Mouse (Mus musculus) embryonic facial prominence, embryonic 15.5 days (tissue): ENCODE data around the gene Pxmp4. TPM values are rescaled to one million over a fixed set of nuclear protein-coding genes. Genes with fewer than 3 reads are reported as not detected.

Experiments used
- ATAC-seq: fragments of 200-750 bp; cut with Nextera tagmentation; 2 replicates; pipeline ENCODE4 v1.8.0; 2017; ENCODE audit warnings: low read depth, moderate TSS enrichment; ENCODE audit not compliant: insufficient number of reproducible peaks, low FRiP score, low TSS enrichment
- H3K27ac ChIP-seq: fragments of 300-500 bp; sonication (generic); replicated peaks from 2 replicates; pipeline ENCODE4 v1.5.1; 2015; ENCODE audit warnings: mild to moderate bottlenecking, inconsistent platforms
- H3K27me3 ChIP-seq: fragments of 300-500 bp; sonication (generic); 2 replicates; pipeline ENCODE4 v1.6.1; 2015; ENCODE audit warnings: inconsistent platforms
- H3K36me3 ChIP-seq: fragments of 300-500 bp; sonication (generic); 2 replicates; pipeline ENCODE4 v1.6.1; 2015; ENCODE audit warnings: mild to moderate bottlenecking, inconsistent platforms
- H3K4me1 ChIP-seq: fragments of 300-500 bp; sonication (generic); 2 replicates; pipeline ENCODE4 v1.6.1; 2015; ENCODE audit warnings: inconsistent platforms
- H3K4me2 ChIP-seq: fragments of 300-500 bp; sonication (generic); replicated peaks from 2 replicates; pipeline ENCODE4 v1.6.1; 2015; ENCODE audit warnings: mild to moderate bottlenecking, inconsistent platforms
- H3K4me3 ChIP-seq: fragments of 300-500 bp; sonication (generic); replicated peaks from 2 replicates; pipeline ENCODE4 v1.5.1; 2015; ENCODE audit warnings: mild to moderate bottlenecking, inconsistent platforms
- H3K9ac ChIP-seq: fragments of 300-500 bp; sonication (generic); 2 replicates; pipeline ENCODE4 v1.6.1; 2015; ENCODE audit warnings: inconsistent platforms
- H3K9me3 ChIP-seq: fragments of 300-500 bp; sonication (generic); replicated peaks from 2 replicates; pipeline ENCODE4 v1.6.1; 2016; ENCODE audit warnings: inconsistent platforms
- WGBS: fragments of 180-500 bp; shearing (Covaris S2); methylation state at CpG from one replicate; pipeline ENCODE4 v1.1.7; 2015; 5-methylcytosine and 5-hydroxymethylcytosine counted together
- polyA plus RNA-seq: library from polyadenylated mRNA; unstranded; fragments of >200 nt; fragmentation: Nextera tagmentation; extraction: Ambion mirVana; gene quantifications from 2 replicates; pipeline ENCODE4 v1.2.1, GENCODE M21; 2015

Gene Pxmp4
- polyA plus RNA-seq, 1 experiment from 2014 or later: 33.1 TPM

- Histone ChIP-seq H3K9ac (no peak overlapping the region), H3K4me2 (no peak overlapping the region), H3K4me1 (peaks cover 14% of the 10 kb centered on the region), H3K4me3 (no peak overlapping the region), H3K36me3 (no peaks in the 10 kb centered on the region), H3K9me3 (no peaks in the 10 kb centered on the region), H3K27me3 (no peaks in the 10 kb centered on the region), H3K27ac (no peak overlapping the region)
- WGBS: 55% methylated on average over 10 of the region's 10 CpGs
- no peak for ATAC-seq
Observed at GRCm38 (mm10) chr2:154609050-154609767, 5.7 kb upstream of the Pxmp4 start.

GRCm38 (mm10) chr2:154606965-154607364 lies 3.5 kb upstream of the Pxmp4 start:
- ATAC-seq: no peak
- Histone ChIP-seq H3K4me2 (no peak overlapping the region), H3K4me1 (peaks cover 16% of the 10 kb centered on the region), H3K36me3 (no peaks in the 10 kb centered on the region), H3K27ac (no peak overlapping the region), H3K4me3 (no peak overlapping the region), H3K9ac (no peak overlapping the region), H3K9me3 (no peaks in the 10 kb centered on the region), H3K27me3 (no peaks in the 10 kb centered on the region)
- 68% methylated on average over 1 of the region's 1 CpGs for WGBS

GRCm38 (mm10) chr2:154604156-154604555 lies 648 bp upstream of the Pxmp4 start:
- Histone ChIP-seq H3K4me2 (peak overlapping the region; percentile 68), H3K27ac (peak overlapping the region; percentile 8; the same call in 1 of the 2 replicates), H3K4me1 (peaks cover 16% of the 10 kb centered on the region), H3K9me3 (no peaks in the 10 kb centered on the region), H3K9ac (no peak overlapping the region), H3K36me3 (no peaks in the 10 kb centered on the region), H3K4me3 (peak overlapping the region; percentile 83), H3K27me3 (no peaks in the 10 kb centered on the region)
- no peak for ATAC-seq
- 33% methylated on average over 7 of the region's 7 CpGs for WGBS

- peak; percentile 52 for ATAC-seq
- H3K4me2 ChIP-seq: peak overlapping the region; percentile 68
- H3K27me3 ChIP-seq: no peaks in the 10 kb centered on the region
- WGBS: 14% methylated on average over 22 of the region's 22 CpGs
- H3K27ac ChIP-seq: peak overlapping the region; percentile 51; the same call in 1 of the 2 replicates
- no peaks in the 10 kb centered on the region for H3K36me3 ChIP-seq
- H3K9me3 ChIP-seq: no peaks in the 10 kb centered on the region
- peaks cover 16% of the 10 kb centered on the region for H3K4me1 ChIP-seq
- peak overlapping the region; percentile 83 for H3K4me3 ChIP-seq
- peak overlapping the region; percentile 94 for H3K9ac ChIP-seq
Observed at GRCm38 (mm10) chr2:154603007-154603637, 386 bp downstream of the Pxmp4 start.

- H3K4me1 ChIP-seq: peaks cover 16% of the 10 kb centered on the region
- H3K27me3 ChIP-seq: no peaks in the 10 kb centered on the region
- 73% methylated on average over 3 of the region's 3 CpGs for WGBS
- H3K4me2 ChIP-seq: no peak overlapping the region
- no peaks in the 10 kb centered on the region for H3K9me3 ChIP-seq
- H3K9ac ChIP-seq: no peak overlapping the region
- H3K36me3 ChIP-seq: no peaks in the 10 kb centered on the region
- ATAC-seq: no peak
- H3K27ac ChIP-seq: no peak overlapping the region
- H3K4me3 ChIP-seq: no peak overlapping the region
Observed at GRCm38 (mm10) chr2:154601324-154601723, 2.2 kb downstream of the Pxmp4 start.

GRCm38 (mm10) chr2:154600586-154600985 lies 2.9 kb downstream of the Pxmp4 start:
- peaks cover 16% of the 10 kb centered on the region for H3K4me1 ChIP-seq
- H3K9me3 ChIP-seq: no peaks in the 10 kb centered on the region
- H3K4me2 ChIP-seq: no peak overlapping the region
- H3K4me3 ChIP-seq: no peak overlapping the region
- no peak for ATAC-seq
- H3K9ac ChIP-seq: no peak overlapping the region
- WGBS: 70% methylated on average over 6 of the region's 6 CpGs
- no peaks in the 10 kb centered on the region for H3K36me3 ChIP-seq
- no peaks in the 10 kb centered on the region for H3K27me3 ChIP-seq
- H3K27ac ChIP-seq: no peak overlapping the region

GRCm38 (mm10) chr2:154597399-154597798 lies 6.1 kb downstream of the Pxmp4 start:
- H3K9ac ChIP-seq: no peak overlapping the region
- H3K4me1 ChIP-seq: peaks cover 2% of the 10 kb centered on the region
- no peak for ATAC-seq
- no peak overlapping the region for H3K4me3 ChIP-seq
- no peaks in the 10 kb centered on the region for H3K9me3 ChIP-seq
- H3K27ac ChIP-seq: no peak overlapping the region
- WGBS: 89% methylated on average over 3 of the region's 3 CpGs
- H3K27me3 ChIP-seq: no peaks in the 10 kb centered on the region
- no peak overlapping the region for H3K4me2 ChIP-seq
- H3K36me3 ChIP-seq: peaks cover 23% of the 10 kb centered on the region; the same call in 1 of the 2 replicates

- Histone ChIP-seq H3K4me1 (no peaks in the 10 kb centered on the region), H3K9me3 (no peaks in the 10 kb centered on the region), H3K36me3 (peaks cover 24% of the 10 kb centered on the region; the same call in 1 of the 2 replicates), H3K27ac (0 out of 2 replicates have a peak overlapping the region, but pooled peaks have one; percentile 17), H3K27me3 (no peaks in the 10 kb centered on the region), H3K4me2 (no peak overlapping the region), H3K9ac (no peak overlapping the region), H3K4me3 (no peak overlapping the region)
- ATAC-seq: no peak
- 62% methylated on average over 5 of the region's 5 CpGs for WGBS
Observed at GRCm38 (mm10) chr2:154595775-154596174, 7.7 kb downstream of the Pxmp4 start.

- no peak overlapping the region for H3K4me2 ChIP-seq
- ATAC-seq: no peak
- WGBS: 80% methylated on average over 3 of the region's 3 CpGs
- no peak overlapping the region for H3K27ac ChIP-seq
- no peak overlapping the region for H3K9ac ChIP-seq
- no peaks in the 10 kb centered on the region for H3K4me1 ChIP-seq
- no peaks in the 10 kb centered on the region for H3K27me3 ChIP-seq
- H3K4me3 ChIP-seq: no peak overlapping the region
- no peaks in the 10 kb centered on the region for H3K9me3 ChIP-seq
- peaks cover 24% of the 10 kb centered on the region; the same call in 1 of the 2 replicates for H3K36me3 ChIP-seq
Observed at GRCm38 (mm10) chr2:154593025-154593424, 10.5 kb downstream of the Pxmp4 start.

- H3K27ac ChIP-seq: no peak overlapping the region
- H3K36me3 ChIP-seq: peaks cover 40% of the 10 kb centered on the region
- no peaks in the 10 kb centered on the region for H3K4me1 ChIP-seq
- 88% methylated on average over 3 of the region's 3 CpGs for WGBS
- H3K9me3 ChIP-seq: no peaks in the 10 kb centered on the region
- H3K4me2 ChIP-seq: no peak overlapping the region
- no peaks in the 10 kb centered on the region for H3K27me3 ChIP-seq
- H3K4me3 ChIP-seq: no peak overlapping the region
- no peak for ATAC-seq
- H3K9ac ChIP-seq: no peak overlapping the region
Observed at GRCm38 (mm10) chr2:154591239-154591638, 12.3 kb downstream of the Pxmp4 start.

- H3K27ac ChIP-seq: peak overlapping the region; percentile 45; the same call in 1 of the 2 replicates
- H3K4me1 ChIP-seq: peaks cover 17% of the 10 kb centered on the region
- H3K36me3 ChIP-seq: peaks cover 32% of the 10 kb centered on the region
- H3K27me3 ChIP-seq: no peaks in the 10 kb centered on the region
- no peak overlapping the region for H3K9ac ChIP-seq
- no peak overlapping the region for H3K4me3 ChIP-seq
- ATAC-seq: no peak
- no peaks in the 10 kb centered on the region for H3K9me3 ChIP-seq
- WGBS: 74% methylated on average over 4 of the region's 4 CpGs
- H3K4me2 ChIP-seq: no peak overlapping the region
Observed at GRCm38 (mm10) chr2:154589051-154589450, 14.5 kb downstream of the Pxmp4 start.
